Mouse (Mus musculus) liver, adult 2 months (tissue): ENCODE measurements at regions not wholly inside any gene's neighbourhood (a gene's known extent, or its start where the extent isn't known, plus 50 kb on each side); places are given as distances from the start of the nearest gene placed in this dataset.

ENCODE experiments used
- CTCF ChIP-seq: fragments of 200-500 bp; IDR thresholded peaks from 2 replicates; pipeline ENCODE4 v1.5.1; 2011; ENCODE audit warnings: low read depth, low read length, control low read depth
- POLR2A ChIP-seq: fragments of 200-500 bp; IDR thresholded peaks from 2 replicates; pipeline ENCODE4 v1.6.1; 2011; ENCODE audit warnings: low read length, control low read depth; ENCODE audit not compliant: insufficient read depth; ENCODE audit errors: extremely low read depth

- TF ChIP-seq CTCF: no peak
- no peak for TF ChIP-seq POLR2A
These were observed 71.2 kb upstream of the Cav2 start for GRCm38 (mm10) chr6:17209792-17210191.
